Mouse (Mus musculus) spleen, adult 2 months (tissue): ENCODE measurements at regions not wholly inside any gene's neighbourhood (a gene's known extent, or its start where the extent isn't known, plus 50 kb on each side); places are given as distances from the start of the nearest gene placed in this dataset.

ENCODE experiments used
- CTCF ChIP-seq: fragments of 200-500 bp; IDR thresholded peaks from 2 replicates; pipeline ENCODE4 v1.5.1; 2011; ENCODE audit warnings: mild to moderate bottlenecking, inconsistent platforms; ENCODE audit not compliant: insufficient read depth, insufficient read length, insufficient replicate concordance; ENCODE audit errors: extremely low read depth
- POLR2A ChIP-seq: fragments of 200-500 bp; IDR thresholded peaks from 2 replicates; pipeline ENCODE4 v1.6.1; 2011; ENCODE audit warnings: low read depth, low read length, inconsistent platforms

GRCm38 (mm10) chr16:29736211-29736610 is 157.1 kb downstream of the Opa1 start:
- no peak for TF ChIP-seq POLR2A
- no peak for TF ChIP-seq CTCF
